Mouse (Mus musculus) neural tube, embryonic 12.5 days (tissue): ENCODE measurements around the gene Fam129b. TPM values are rescaled to one million over a fixed set of nuclear protein-coding genes. Genes with fewer than 3 reads are reported as not detected.
"Not testable (repeated sequence)": the region's sequence is repeated elsewhere in the genome, so short reads cannot be mapped to it uniquely, and the experiment has no call there.

Experiments used
- ATAC-seq: fragments of 200-750 bp; cut with Nextera tagmentation; 2 replicates; pipeline ENCODE4 v1.8.0; 2017; ENCODE audit warnings: low read depth, mild to moderate bottlenecking, moderate TSS enrichment, moderate library complexity; ENCODE audit not compliant: low FRiP score
- H3K27ac ChIP-seq: fragments of 300-500 bp; sonication (generic); 2 replicates; pipeline ENCODE4 v1.5.1; 2016
- H3K27me3 ChIP-seq: fragments of 300-500 bp; sonication (generic); replicated peaks from 2 replicates; pipeline ENCODE4 v1.6.1; 2016; ENCODE audit warnings: mild to moderate bottlenecking
- H3K36me3 ChIP-seq: fragments of 300-500 bp; sonication (generic); 2 replicates; pipeline ENCODE4 v1.6.1; 2016; ENCODE audit warnings: mild to moderate bottlenecking
- H3K4me1 ChIP-seq: fragments of 300-500 bp; sonication (generic); 2 replicates; pipeline ENCODE4 v1.6.1; 2016
- H3K4me2 ChIP-seq: fragments of 300-500 bp; sonication (generic); replicated peaks from 2 replicates; pipeline ENCODE4 v1.6.1; 2016; ENCODE audit warnings: mild to moderate bottlenecking
- H3K4me3 ChIP-seq: fragments of 300-500 bp; sonication (generic); 2 replicates; pipeline ENCODE4 v1.5.1; 2016
- H3K9ac ChIP-seq: fragments of 300-500 bp; sonication (generic); 2 replicates; pipeline ENCODE4 v1.6.1; 2016; ENCODE audit warnings: mild to moderate bottlenecking
- H3K9me3 ChIP-seq: fragments of 300-500 bp; sonication (generic); 2 replicates; pipeline ENCODE4 v1.6.1; 2016; ENCODE audit warnings: mild to moderate bottlenecking
- WGBS: fragments of 180-500 bp; shearing (Covaris S2); methylation state at CpG from one replicate; pipeline ENCODE4 v1.1.7; 2016; 5-methylcytosine and 5-hydroxymethylcytosine counted together
- polyA plus RNA-seq: library from polyadenylated mRNA; unstranded; fragments of >200 nt; fragmentation: Nextera tagmentation; extraction: Ambion mirVana; gene quantifications from 2 replicates; pipeline ENCODE4 v1.2.1, GENCODE M21; 2016

Gene Fam129b
- polyA plus RNA-seq, 1 experiment from 2014 or later = 40.3 TPM

DNA sequence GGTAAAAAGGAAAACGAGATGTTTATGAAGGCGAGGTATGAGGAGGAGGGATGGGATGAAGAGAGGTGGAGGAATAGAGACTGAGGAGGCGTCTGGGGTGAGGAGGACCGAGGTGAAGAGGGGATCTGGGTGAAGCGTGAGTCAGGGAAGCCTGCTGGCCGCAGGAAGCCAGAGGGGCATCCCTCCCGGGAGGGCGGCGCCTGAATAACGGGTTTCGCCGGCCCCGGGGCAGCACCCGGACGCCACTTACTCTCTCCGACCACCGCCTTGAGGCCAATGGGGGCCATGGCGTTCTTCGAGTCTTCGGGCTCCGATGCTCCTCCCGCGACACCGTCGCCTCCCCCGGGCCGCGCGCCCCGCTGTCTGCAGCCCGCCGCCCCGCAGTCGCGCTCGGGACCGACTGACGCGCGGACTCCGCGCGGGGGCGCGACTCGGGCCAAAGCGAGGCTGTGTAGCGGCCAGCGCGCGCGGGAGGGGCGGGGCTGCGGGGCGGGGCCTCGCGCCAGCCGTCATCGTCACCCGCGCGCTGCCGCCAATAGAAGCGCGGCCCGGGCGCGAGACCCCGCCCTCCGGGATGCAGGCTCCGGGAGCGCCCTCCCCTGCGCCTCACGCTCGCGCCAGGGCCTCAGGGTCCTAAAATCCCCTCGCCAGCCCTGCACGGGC lies 29.0 kb upstream of the Fam129b start, which contains the start of gene Stxbp1:
Stxbp1 (minus strand) TSS at position 441 of the 663 bp plus-strand sequence.
- Histone ChIP-seq H3K4me3 (peak within 1 kb of the TSS; percentile 77), H3K4me1 (peaks cover 7% of the 10 kb centered on the region), H3K36me3 (peaks cover 2% of the 10 kb centered on the region; the same call in 1 of the 2 replicates), H3K27me3 (peaks cover 3% of the 10 kb centered on the region; the same call in 1 of the 2 replicates), H3K9ac (peak within 1 kb of the TSS; percentile 85), H3K27ac (peak within 1 kb of the TSS; percentile 59), H3K9me3 (no peaks in the 10 kb centered on the region), H3K4me2 (peak within 1 kb of the TSS; percentile 95)
- ATAC-seq = peak; percentile 90
- WGBS = under 1% methylated on average over 78 of the region's 78 CpGs

DNA sequence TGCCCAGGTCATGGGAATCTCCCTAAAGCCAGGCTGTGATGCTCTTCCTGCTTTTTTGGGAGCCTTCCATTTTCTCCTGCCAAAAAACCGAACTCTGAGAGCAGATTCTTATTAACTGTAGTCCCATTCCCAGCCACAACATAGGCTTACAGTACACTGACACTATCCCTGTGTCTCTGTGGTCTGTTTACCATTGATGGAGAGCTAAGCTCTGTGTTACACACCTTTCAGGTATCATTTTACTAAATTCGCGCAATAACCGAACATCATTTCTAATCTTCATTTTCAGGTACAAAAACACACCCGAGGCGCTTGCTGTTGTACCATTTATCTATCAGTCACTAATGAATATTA lies 28.5 kb upstream of the Fam129b start:
- Histone ChIP-seq H3K4me1 (peaks cover 12% of the 10 kb centered on the region), H3K27ac (no peak overlapping the region), H3K4me3 (no peak overlapping the region), H3K36me3 (no peaks in the 10 kb centered on the region), H3K9me3 (no peaks in the 10 kb centered on the region), H3K4me2 (peak overlapping the region; percentile 95), H3K9ac (0 out of 2 replicates have a peak overlapping the region, but pooled peaks have one; percentile 85), H3K27me3 (peaks cover 8% of the 10 kb centered on the region)
- ATAC-seq = peak; percentile 11; the same call in 1 of the 2 replicates
- WGBS = 58% methylated on average over 6 of the region's 6 CpGs

DNA sequence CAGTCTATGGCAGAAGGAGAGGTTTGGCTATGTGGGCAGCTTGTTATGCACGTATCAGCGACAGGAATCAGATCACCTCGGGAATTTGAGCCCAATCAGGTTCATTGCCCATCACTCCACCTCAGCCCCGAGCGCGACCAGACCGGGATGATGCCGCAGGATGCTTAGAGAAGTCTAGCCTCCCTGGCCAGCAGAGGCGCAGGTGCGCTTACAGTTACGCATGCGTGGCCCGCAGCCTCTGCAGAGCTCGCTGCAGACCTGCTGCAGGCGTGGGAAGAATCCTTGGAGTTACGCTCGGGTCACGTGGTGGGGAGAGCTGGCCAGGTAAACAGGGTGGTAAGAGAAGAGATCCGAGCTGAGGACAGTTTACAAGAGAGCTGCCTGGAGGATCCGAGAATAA lies 23.8 kb upstream of the Fam129b start:
- ATAC-seq = peak; percentile 8; the same call in 1 of the 2 replicates
- no peak overlapping the region for H3K4me3 ChIP-seq
- WGBS = 2% methylated on average over 20 of the region's 20 CpGs
- no peak overlapping the region for H3K27ac ChIP-seq
- peaks cover 10% of the 10 kb centered on the region for H3K4me1 ChIP-seq
- peak overlapping the region; percentile 31 for H3K4me2 ChIP-seq
- H3K9me3 ChIP-seq = no peaks in the 10 kb centered on the region
- peaks cover 10% of the 10 kb centered on the region for H3K27me3 ChIP-seq
- peak overlapping the region; percentile 30; the same call in 1 of the 2 replicates for H3K9ac ChIP-seq
- no peaks in the 10 kb centered on the region for H3K36me3 ChIP-seq

DNA sequence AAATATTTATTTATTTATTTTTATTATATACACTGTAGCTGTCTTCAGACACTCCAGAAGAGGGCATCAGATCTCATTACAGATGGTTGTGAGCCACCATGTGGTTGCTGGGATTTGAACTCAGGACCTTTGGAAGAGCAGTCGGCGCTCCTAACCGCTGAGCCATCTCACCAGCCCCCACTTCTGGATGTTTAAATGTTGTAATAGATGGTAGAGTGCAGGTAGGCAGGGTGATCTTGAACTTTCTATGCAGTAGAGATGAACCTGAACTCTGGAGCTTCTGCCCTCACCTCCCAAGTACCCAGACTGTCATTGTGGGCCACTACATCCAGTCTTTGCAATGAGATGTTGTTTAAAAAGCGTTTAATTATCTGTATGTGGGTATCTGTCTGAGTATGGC lies 22.2 kb upstream of the Fam129b start:
- not testable (repeated sequence) for H3K9ac ChIP-seq, H3K36me3 ChIP-seq, H3K4me1 ChIP-seq, ATAC-seq, H3K4me2 ChIP-seq, H3K27ac ChIP-seq, H3K4me3 ChIP-seq, H3K9me3 ChIP-seq
- peaks cover 10% of the 10 kb centered on the region for H3K27me3 ChIP-seq
- WGBS = 75% methylated on average over 4 of the region's 4 CpGs

DNA sequence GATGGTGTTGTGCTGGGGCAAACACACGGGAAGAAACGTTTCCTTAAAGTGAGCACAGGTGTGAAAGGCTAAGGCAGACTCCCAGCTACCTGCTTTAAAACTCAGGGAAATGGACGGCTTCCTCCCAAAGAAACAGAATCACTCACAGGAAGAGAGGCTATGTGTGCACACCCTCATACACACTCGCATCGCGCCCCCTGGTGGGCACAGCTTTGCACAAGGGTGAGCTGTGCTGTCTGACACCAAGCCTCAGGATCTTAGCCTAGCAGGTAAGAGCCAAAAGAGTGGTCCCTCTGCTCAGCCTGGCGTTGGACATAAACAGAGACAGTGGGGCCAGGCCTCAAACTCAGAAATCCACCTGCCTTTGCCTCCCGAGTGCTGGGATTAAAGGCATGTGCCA lies 21.7 kb upstream of the Fam129b start:
- Histone ChIP-seq H3K4me2 (no peak overlapping the region), H3K27ac (no peak overlapping the region), H3K4me3 (no peak overlapping the region), H3K27me3 (peaks cover 10% of the 10 kb centered on the region), H3K9me3 (no peaks in the 10 kb centered on the region), H3K9ac (no peak overlapping the region), H3K4me1 (peaks cover 7% of the 10 kb centered on the region), H3K36me3 (no peaks in the 10 kb centered on the region)
- WGBS = 6% methylated on average over 8 of the region's 8 CpGs
- no peak for ATAC-seq

DNA sequence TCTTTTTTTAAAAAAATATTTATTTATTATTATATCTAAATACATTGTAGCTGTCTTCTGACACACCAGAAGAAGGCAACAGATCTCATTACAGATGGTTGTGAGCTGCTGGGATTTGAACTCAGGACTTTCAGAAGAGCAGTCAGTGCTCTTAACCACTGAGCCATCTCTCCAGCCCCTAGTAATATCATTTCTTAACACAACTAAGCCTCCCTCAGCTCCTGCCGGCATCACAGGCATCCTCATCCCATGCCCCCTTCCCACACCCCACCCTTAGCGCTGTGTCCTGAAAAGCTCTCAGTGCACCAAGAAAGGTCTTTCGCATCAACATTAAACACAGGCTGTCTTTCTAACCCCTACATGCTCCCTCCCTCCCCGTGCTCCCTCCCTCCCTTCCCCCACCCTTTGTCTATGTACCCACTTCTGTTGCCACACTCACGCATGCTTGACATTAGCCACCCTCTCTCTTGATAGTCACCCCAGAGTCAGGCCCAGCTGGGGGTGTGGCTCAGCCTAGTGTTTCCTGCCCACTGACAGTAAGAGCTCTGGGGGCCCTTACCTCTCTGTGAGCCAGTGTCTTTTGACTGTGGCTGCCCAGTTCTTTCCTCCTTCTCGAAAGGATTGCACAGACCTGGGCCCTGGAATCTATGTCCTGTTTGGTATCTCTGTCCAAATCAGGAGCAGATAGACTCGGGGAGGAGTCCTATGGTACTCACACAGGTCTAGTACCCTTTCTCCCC lies 20.7 kb upstream of the Fam129b start:
- no peak overlapping the region for H3K9ac ChIP-seq
- peaks cover 7% of the 10 kb centered on the region for H3K4me1 ChIP-seq
- H3K36me3 ChIP-seq = no peaks in the 10 kb centered on the region
- 75% methylated on average over 7 of the region's 7 CpGs for WGBS
- ATAC-seq = no peak
- H3K9me3 ChIP-seq = no peaks in the 10 kb centered on the region
- no peak overlapping the region for H3K4me2 ChIP-seq
- H3K27ac ChIP-seq = no peak overlapping the region
- H3K4me3 ChIP-seq = no peak overlapping the region
- H3K27me3 ChIP-seq = peaks cover 10% of the 10 kb centered on the region

DNA sequence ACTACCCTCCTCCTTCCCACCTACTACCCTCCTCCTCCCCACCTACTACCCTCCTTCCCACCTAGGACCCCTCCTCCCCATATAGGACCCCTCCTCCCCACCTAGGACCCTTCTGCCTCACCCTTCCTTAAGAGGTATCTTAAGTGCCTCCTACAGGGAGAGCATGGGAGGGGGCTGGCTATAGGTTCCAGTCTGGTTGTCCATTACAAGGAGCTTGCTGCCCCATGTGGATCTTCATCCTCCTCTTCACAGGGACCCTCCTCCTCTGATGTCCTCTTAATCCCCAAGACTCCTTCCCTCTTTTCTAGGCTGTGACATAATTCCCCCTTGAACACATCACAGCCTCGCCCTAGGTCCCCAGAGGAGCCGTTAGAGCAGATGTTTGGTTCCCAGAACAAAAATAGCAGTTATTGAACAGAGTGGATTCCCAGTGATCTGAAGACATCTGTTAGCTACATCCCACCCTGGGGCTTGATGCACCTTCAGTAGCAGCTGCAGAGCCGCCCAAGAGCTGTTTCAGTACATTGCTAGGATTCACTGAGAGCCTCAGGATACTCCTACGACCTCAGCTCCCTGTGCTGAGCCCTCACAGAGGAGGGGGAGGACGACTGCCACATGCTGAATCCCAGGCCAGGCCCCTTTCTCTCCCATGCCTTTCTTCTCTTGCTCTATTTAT lies 20.0 kb upstream of the Fam129b start:
- Histone ChIP-seq H3K9ac (no peak overlapping the region), H3K4me3 (no peak overlapping the region), H3K27me3 (peaks cover 10% of the 10 kb centered on the region), H3K36me3 (no peaks in the 10 kb centered on the region), H3K27ac (no peak overlapping the region), H3K9me3 (no peaks in the 10 kb centered on the region), H3K4me1 (peaks cover 7% of the 10 kb centered on the region), H3K4me2 (no peak overlapping the region)
- ATAC-seq = no peak
- WGBS = 38% methylated on average over 5 of the region's 5 CpGs

DNA sequence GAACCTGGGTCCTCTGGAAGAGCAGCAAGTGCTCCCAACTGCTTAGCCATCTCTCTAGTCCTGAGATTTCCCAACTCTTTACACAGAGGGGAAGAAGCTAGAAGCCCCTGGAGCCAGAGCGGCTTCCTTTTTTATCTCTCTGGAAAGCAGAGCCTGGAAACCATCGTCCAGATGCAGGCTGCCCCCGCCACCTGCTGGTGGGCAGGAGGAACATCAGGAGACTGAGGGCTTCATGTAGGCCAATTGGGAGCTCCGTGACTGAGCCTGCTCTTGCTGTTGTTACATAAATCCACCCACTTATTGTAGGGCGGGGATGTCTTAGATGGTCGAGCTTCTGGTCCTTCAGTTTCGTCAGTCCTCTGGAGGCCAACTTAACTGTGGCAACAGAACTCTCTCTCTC lies 18.3 kb upstream of the Fam129b start:
- 2% methylated on average over 7 of the region's 7 CpGs for WGBS
- H3K9ac ChIP-seq = no peak overlapping the region
- peaks cover under 1% of the 10 kb centered on the region; the same call in 1 of the 2 replicates for H3K27me3 ChIP-seq
- H3K9me3 ChIP-seq = no peaks in the 10 kb centered on the region
- ATAC-seq = peak; percentile 19; the same call in 1 of the 2 replicates
- H3K4me1 ChIP-seq = no peaks in the 10 kb centered on the region
- no peak overlapping the region for H3K27ac ChIP-seq
- H3K4me3 ChIP-seq = no peak overlapping the region
- H3K36me3 ChIP-seq = no peaks in the 10 kb centered on the region
- H3K4me2 ChIP-seq = no peak overlapping the region

DNA sequence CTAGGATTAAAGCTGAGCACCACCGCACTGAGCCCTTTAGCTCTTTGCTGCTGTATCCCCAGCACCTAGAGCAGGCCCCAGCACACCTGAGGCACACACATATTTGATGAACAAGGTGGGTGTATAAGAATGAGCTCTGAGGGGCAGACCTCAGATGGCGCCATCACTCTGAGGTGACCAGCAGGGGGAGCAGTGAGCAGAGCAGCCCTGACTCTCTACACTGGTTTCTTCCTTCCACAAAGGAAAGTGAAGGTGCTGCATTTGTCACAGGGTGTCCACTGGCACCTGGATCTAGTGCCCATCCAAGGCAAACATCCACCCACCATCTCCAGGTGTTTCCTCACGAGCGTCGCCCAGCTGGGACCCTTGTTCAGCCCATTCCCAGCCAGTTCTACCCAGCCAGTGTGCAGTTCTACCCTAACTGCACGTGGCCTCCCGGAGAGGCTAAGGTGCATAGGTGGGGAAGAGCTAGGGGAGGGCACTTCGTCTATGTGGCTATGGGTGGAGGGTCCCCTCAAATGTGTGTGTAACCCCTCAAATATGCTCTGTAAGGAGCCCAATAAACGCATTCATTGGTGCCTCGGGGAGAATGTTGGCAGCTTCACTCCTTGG lies 16.8 kb upstream of the Fam129b start:
- no peaks in the 10 kb centered on the region for H3K9me3 ChIP-seq
- WGBS = 43% methylated on average over 10 of the region's 10 CpGs
- H3K4me3 ChIP-seq = no peak overlapping the region
- no peaks in the 10 kb centered on the region for H3K4me1 ChIP-seq
- H3K36me3 ChIP-seq = no peaks in the 10 kb centered on the region
- no peak overlapping the region for H3K4me2 ChIP-seq
- no peak overlapping the region for H3K9ac ChIP-seq
- H3K27ac ChIP-seq = no peak overlapping the region
- ATAC-seq = peak; percentile 45; the same call in 1 of the 2 replicates
- H3K27me3 ChIP-seq = no peaks in the 10 kb centered on the region

DNA sequence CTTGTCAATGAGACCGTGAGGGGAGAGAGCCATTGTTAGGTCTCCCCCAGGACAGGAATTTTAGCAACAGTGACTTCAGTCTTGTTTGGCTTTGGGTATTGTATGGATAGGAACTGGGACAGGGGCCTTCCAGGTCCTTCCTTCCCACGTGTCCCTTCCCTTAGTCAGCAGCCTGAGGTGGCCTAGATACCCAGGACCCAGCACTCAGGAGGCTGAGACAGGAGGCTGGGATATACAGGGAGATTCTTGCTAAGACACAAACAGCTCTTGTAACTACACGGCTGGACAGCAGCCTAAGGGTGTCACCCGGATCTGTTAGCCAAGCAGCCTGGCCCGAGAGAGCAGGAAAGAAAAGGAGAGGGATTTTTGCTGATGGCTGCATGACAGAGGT lies 16.3 kb upstream of the Fam129b start:
- H3K9me3 ChIP-seq = no peaks in the 10 kb centered on the region
- no peak overlapping the region for H3K27ac ChIP-seq
- no peak overlapping the region for H3K4me3 ChIP-seq
- no peaks in the 10 kb centered on the region for H3K36me3 ChIP-seq
- no peaks in the 10 kb centered on the region for H3K27me3 ChIP-seq
- ATAC-seq = no peak
- no peak overlapping the region for H3K9ac ChIP-seq
- H3K4me2 ChIP-seq = no peak overlapping the region
- no peaks in the 10 kb centered on the region for H3K4me1 ChIP-seq
- WGBS = 87% methylated on average over 5 of the region's 5 CpGs

DNA sequence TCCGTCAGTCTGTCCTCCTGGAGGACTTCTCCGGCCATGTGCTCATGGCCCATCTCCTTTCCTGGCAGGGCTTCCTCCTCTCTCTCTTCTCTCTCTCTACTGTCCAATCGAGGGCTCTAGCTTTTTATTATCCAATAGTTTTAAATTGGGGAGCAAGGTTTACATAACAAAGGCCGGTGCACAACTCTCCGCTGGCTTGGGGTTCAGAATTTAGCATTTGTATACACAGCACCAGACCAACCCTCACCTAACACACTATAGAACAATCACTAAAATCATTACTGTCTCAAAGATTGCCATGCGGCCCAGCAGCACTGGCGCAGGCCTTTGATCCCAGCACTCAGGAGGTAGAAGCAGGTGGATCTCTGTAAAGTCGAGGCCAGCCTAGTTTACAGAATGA lies 15.1 kb upstream of the Fam129b start:
- no peaks in the 10 kb centered on the region for H3K36me3 ChIP-seq
- no peak overlapping the region for H3K9ac ChIP-seq
- no peak for ATAC-seq
- no peak overlapping the region for H3K4me3 ChIP-seq
- 68% methylated on average over 8 of the region's 8 CpGs for WGBS
- no peaks in the 10 kb centered on the region for H3K9me3 ChIP-seq
- H3K4me2 ChIP-seq = no peak overlapping the region
- no peaks in the 10 kb centered on the region for H3K27me3 ChIP-seq
- no peaks in the 10 kb centered on the region for H3K4me1 ChIP-seq
- H3K27ac ChIP-seq = no peak overlapping the region

DNA sequence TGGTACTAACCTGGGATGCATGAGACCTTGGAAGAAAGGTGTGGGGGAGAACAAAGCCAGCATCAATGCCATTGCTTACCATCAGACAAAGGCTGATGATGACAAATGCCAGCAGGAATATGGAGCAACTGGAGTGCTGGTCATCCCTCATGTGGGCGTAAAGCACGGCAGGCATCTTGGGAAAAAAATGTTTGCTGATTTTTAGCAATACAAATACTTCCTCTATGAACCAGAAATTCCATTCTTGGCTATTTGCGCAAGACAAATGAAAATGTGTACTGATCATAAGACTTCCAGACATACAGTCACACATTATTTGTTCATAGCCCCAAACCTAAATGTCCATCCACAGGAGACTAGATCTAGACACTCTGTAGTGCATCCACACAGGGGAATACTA lies 12.6 kb upstream of the Fam129b start:
- 92% methylated on average over 3 of the region's 3 CpGs for WGBS
- Histone ChIP-seq H3K27ac (no peak overlapping the region), H3K27me3 (no peaks in the 10 kb centered on the region), H3K4me1 (no peaks in the 10 kb centered on the region), H3K9me3 (no peaks in the 10 kb centered on the region), H3K9ac (no peak overlapping the region), H3K36me3 (no peaks in the 10 kb centered on the region), H3K4me2 (no peak overlapping the region), H3K4me3 (no peak overlapping the region)
- no peak for ATAC-seq
